In the genomic region with DNA sequence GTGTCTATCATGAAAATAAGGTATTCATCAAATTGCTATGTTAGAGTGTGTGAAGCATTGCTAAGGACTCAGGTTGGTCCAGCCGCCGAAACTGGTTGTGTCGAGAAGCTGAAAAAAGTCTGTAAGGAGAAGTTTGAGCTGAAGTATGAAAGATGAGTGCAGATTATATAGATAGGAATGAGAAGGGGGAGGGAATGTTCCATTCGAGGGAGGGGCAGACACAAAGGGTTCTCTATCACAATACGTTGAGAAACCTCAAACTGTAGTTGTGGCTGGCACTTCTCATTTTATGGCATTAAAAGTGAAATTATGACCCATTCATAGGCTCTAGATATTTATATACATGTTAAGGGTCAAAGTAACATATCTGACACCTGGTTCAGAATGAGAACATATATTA, we compare ENCODE assay signal across 28 mouse cellular contexts.
"Had no signal": no experiment of that assay in that cellular context is flagged by ENCODE, and none has a peak within 500 bp of the region (broad histone marks: within the 10 kb centered on the region; RNA-seq: fewer than 3 reads in every experiment).

No protein-coding gene starts in this region.

- H3K27ac ChIP-seq: embryonic facial prominence, embryonic 10.5 days; embryonic facial prominence, embryonic 12.5 days; embryonic facial prominence, embryonic 13.5 days; embryonic facial prominence, embryonic 15.5 days; forebrain, embryonic 10.5 days; forebrain, embryonic 12.5 days; forebrain, embryonic 13.5 days; gastrocnemius, adult 2 months; heart, adult 2 months had no signal

- ATAC-seq: forebrain, embryonic 13.5 days; forebrain, embryonic 14.5 days; forebrain, embryonic 16.5 days; forebrain, postnatal 0 days had no signal

- H3K9ac ChIP-seq: embryonic facial prominence, embryonic 12.5 days; embryonic facial prominence, embryonic 13.5 days; embryonic facial prominence, embryonic 15.5 days; forebrain, embryonic 12.5 days; forebrain, embryonic 13.5 days; forebrain, postnatal 0 days had no signal

- H3K4me3 ChIP-seq: embryonic facial prominence, embryonic 10.5 days; embryonic facial prominence, embryonic 12.5 days; embryonic facial prominence, embryonic 13.5 days; embryonic facial prominence, embryonic 15.5 days; erythroblast, embryonic 14.5 days; forebrain, embryonic 10.5 days; forebrain, embryonic 12.5 days; forebrain, embryonic 13.5 days; gastrocnemius, adult 2 months; heart, adult 2 months had no signal

- DNase-seq: cerebellum, adult 2 months; cerebellum, adult 8-10 months; cerebellum, adult 9-10 months; cerebellum, adult 9-11 months; cerebellum, postnatal 10 days; cerebellum, postnatal 14 days; cerebellum, postnatal 25 days; cerebellum, postnatal 36 days; embryo, embryonic 11 days; forebrain, postnatal 0 days; gastrocnemius, adult 2 months; gastrocnemius, postnatal 10 days; gastrocnemius, postnatal 14 days; gastrocnemius, postnatal 25 days; gastrocnemius, postnatal 36 days; heart, adult 11 months; heart, adult 18-20 months; heart, adult 2 months had no signal

- H3K36me3 ChIP-seq: embryonic facial prominence, embryonic 10.5 days; embryonic facial prominence, embryonic 12.5 days; embryonic facial prominence, embryonic 13.5 days; embryonic facial prominence, embryonic 15.5 days; forebrain, embryonic 10.5 days; forebrain, embryonic 12.5 days had no signal

- H3K4me1 ChIP-seq: embryonic facial prominence, embryonic 10.5 days; embryonic facial prominence, embryonic 12.5 days; embryonic facial prominence, embryonic 13.5 days; embryonic facial prominence, embryonic 15.5 days; forebrain, embryonic 10.5 days; forebrain, embryonic 12.5 days; forebrain, embryonic 13.5 days had no signal

- H3K4me2 ChIP-seq: embryonic facial prominence, embryonic 12.5 days; embryonic facial prominence, embryonic 13.5 days; embryonic facial prominence, embryonic 15.5 days; forebrain, embryonic 12.5 days; forebrain, embryonic 13.5 days had no signal

- H3K9me3 ChIP-seq: embryonic facial prominence, embryonic 10.5 days; embryonic facial prominence, embryonic 12.5 days; embryonic facial prominence, embryonic 13.5 days; embryonic facial prominence, embryonic 15.5 days; forebrain, embryonic 10.5 days; forebrain, embryonic 12.5 days; forebrain, embryonic 13.5 days had no signal

- H3K27me3 ChIP-seq: embryonic facial prominence, embryonic 12.5 days; embryonic facial prominence, embryonic 13.5 days; embryonic facial prominence, embryonic 15.5 days; forebrain, embryonic 12.5 days; forebrain, embryonic 13.5 days had no signal
